Mouse (Mus musculus) adrenal gland, postnatal 4 days (tissue): ENCODE data around the gene P4hb. TPM values are rescaled to one million over a fixed set of nuclear protein-coding genes. Genes with fewer than 3 reads are reported as not detected.
"Not testable (repeated sequence)": the region's sequence is repeated elsewhere in the genome, so short reads cannot be mapped to it uniquely, and the experiment has no call there.

Experiments
- DNase-seq, 2 experiments: peaks; one replicate each; pipeline ENCODE4 v3.0.0; 2021 to 2022; ENCODE audit warnings: low spot score in 2 of 2, mixed read lengths in 2 of 2
- total RNA-seq, 2 experiments: library from RNA; stranded (reverse); gene quantifications; 2 replicates each; pipeline ENCODE4 v1.2.3; 2021

Gene P4hb
- total RNA-seq, 2 experiments from 2014 or later, result 531 to 539 TPM

GRCm38 (mm10) chr11:120574278-120574600 is 1.2 kb upstream of the P4hb start:
- DNase-seq, result no peak

GRCm38 (mm10) chr11:120573585-120574277 is 678 bp upstream of the P4hb start:
- DNase-seq, result no peak

GRCm38 (mm10) chr11:120572417-120572751 is 669 bp downstream of the P4hb start:
- DNase-seq, result no peak

- DNase-seq, result no peak
Observed at GRCm38 (mm10) chr11:120571754-120572416, 1.2 kb downstream of the P4hb start.

GRCm38 (mm10) chr11:120571122-120571521 is 1.9 kb downstream of the P4hb start:
- no peak for DNase-seq

- DNase-seq, result no peak
Observed at GRCm38 (mm10) chr11:120568324-120568723, 4.7 kb downstream of the P4hb start.

GRCm38 (mm10) chr11:120565114-120565513 is 7.9 kb downstream of the P4hb start:
- no peak for DNase-seq

- DNase-seq, result no peak
Observed at GRCm38 (mm10) chr11:120562949-120563348, 10.1 kb downstream of the P4hb start.

- no peak for DNase-seq
Observed at GRCm38 (mm10) chr11:120560952-120561728, 11.9 kb downstream of the P4hb start.

- DNase-seq, result not testable (repeated sequence)
Observed at GRCm38 (mm10) chr11:120558843-120559242, 14.2 kb downstream of the P4hb start.

- no peak for DNase-seq
Observed at GRCm38 (mm10) chr11:120555260-120555659, 17.8 kb downstream of the P4hb start.

- DNase-seq, result no peak
Observed at GRCm38 (mm10) chr11:120554834-120555233, 18.2 kb downstream of the P4hb start.

GRCm38 (mm10) chr11:120552736-120553135 is 20.3 kb downstream of the P4hb start:
- DNase-seq, result no peak

GRCm38 (mm10) chr11:120550810-120551440 is 22.1 kb downstream of the P4hb start, which contains the start of gene Ppp1r27:
TSS of gene Ppp1r27 (minus strand) at chr11:120551132.
- no peak for DNase-seq

- no peak for DNase-seq
Observed at GRCm38 (mm10) chr11:120549986-120550809, 22.9 kb downstream of the P4hb start.

GRCm38 (mm10) chr11:120549168-120549945 is 23.7 kb downstream of the P4hb start, which contains the start of gene Mcrip1:
TSS of gene Mcrip1 (minus strand) at chr11:120549727.
- DNase-seq, result peak; percentile 84 to 91

GRCm38 (mm10) chr11:120548786-120549167 is 24.3 kb downstream of the P4hb start:
- DNase-seq, result no peak

- no peak for DNase-seq
Observed at GRCm38 (mm10) chr11:120548214-120548613, 24.8 kb downstream of the P4hb start.

GRCm38 (mm10) chr11:120547469-120547868 is 25.6 kb downstream of the P4hb start:
- DNase-seq, result no peak

- DNase-seq, result no peak
Observed at GRCm38 (mm10) chr11:120545964-120546363, 27.1 kb downstream of the P4hb start.
